Mouse (Mus musculus) right cerebral cortex, adult 18-20 months (tissue): Measurements from ENCODE around the gene Fars2.
"Not testable (repeated sequence)": the region's sequence is repeated elsewhere in the genome, so short reads cannot be mapped to it uniquely, and the experiment has no call there.

Experiments
- DNase-seq: peaks from one replicate; pipeline ENCODE4 v3.0.0; 2022; ENCODE audit warnings: mixed read lengths

The Fars2 gene

GRCm38 (mm10) chr13:36145601-36146000, 28.4 kb downstream of the Fars2 start:
- no peak for DNase-seq

- DNase-seq = no peak
Observed at GRCm38 (mm10) chr13:36149175-36149939, 32.1 kb downstream of the Fars2 start.

GRCm38 (mm10) chr13:36150272-36150671, 33.1 kb downstream of the Fars2 start:
- no peak for DNase-seq

GRCm38 (mm10) chr13:36152728-36153498, 35.7 kb downstream of the Fars2 start:
- no peak for DNase-seq

GRCm38 (mm10) chr13:36156340-36156931, 39.2 kb downstream of the Fars2 start:
- DNase-seq = no peak

GRCm38 (mm10) chr13:36163411-36163810, 46.2 kb downstream of the Fars2 start:
- no peak for DNase-seq

GRCm38 (mm10) chr13:36163898-36164297, 46.7 kb downstream of the Fars2 start:
- DNase-seq = no peak

- DNase-seq = not testable (repeated sequence)
Observed at GRCm38 (mm10) chr13:36172981-36173380, 55.8 kb downstream of the Fars2 start.

- DNase-seq = no peak
Observed at GRCm38 (mm10) chr13:36174101-36174500, 56.9 kb downstream of the Fars2 start.

GRCm38 (mm10) chr13:36174772-36175171, 57.6 kb downstream of the Fars2 start:
- DNase-seq = no peak

- no peak for DNase-seq
Observed at GRCm38 (mm10) chr13:36181231-36181630, 64.0 kb downstream of the Fars2 start.

- DNase-seq = no peak
Observed at GRCm38 (mm10) chr13:36190577-36190976, 73.4 kb downstream of the Fars2 start.

GRCm38 (mm10) chr13:36193484-36194113, 76.4 kb downstream of the Fars2 start:
- no peak for DNase-seq

- no peak for DNase-seq
Observed at GRCm38 (mm10) chr13:36199288-36199687, 82.1 kb downstream of the Fars2 start.

GRCm38 (mm10) chr13:36200453-36200852, 83.2 kb downstream of the Fars2 start:
- no peak for DNase-seq

- DNase-seq = no peak
Observed at GRCm38 (mm10) chr13:36202496-36202895, 85.3 kb downstream of the Fars2 start.

GRCm38 (mm10) chr13:36203014-36203413, 85.8 kb downstream of the Fars2 start:
- DNase-seq = peak; percentile 18

- no peak for DNase-seq
Observed at GRCm38 (mm10) chr13:36204320-36204719, 87.1 kb downstream of the Fars2 start.

- DNase-seq = no peak
Observed at GRCm38 (mm10) chr13:36210965-36211364, 93.8 kb downstream of the Fars2 start.

GRCm38 (mm10) chr13:36214056-36214455, 96.8 kb downstream of the Fars2 start:
- DNase-seq = no peak

GRCm38 (mm10) chr13:36216005-36216404, 98.8 kb downstream of the Fars2 start:
- no peak for DNase-seq

GRCm38 (mm10) chr13:36218347-36218746, 101.1 kb downstream of the Fars2 start:
- DNase-seq = no peak

GRCm38 (mm10) chr13:36219506-36219905, 102.3 kb downstream of the Fars2 start:
- DNase-seq = no peak
